Mouse (Mus musculus): ENCODE measurements around the gene Mpv17l2.

- TF ChIP-seq CTCF (IDR thresholded peaks at IDR 0.05; ENCODE audit: low read depth, low read length) = no peak
- TF ChIP-seq POLR2A (IDR thresholded peaks at IDR 0.05; ENCODE audit: insufficient read depth, low read length) = no peak
- TF ChIP-seq EP300 (IDR thresholded peaks at IDR 0.05; ENCODE audit: insufficient read depth, low read depth, low read length) = no peak
These were observed 50.5 kb downstream of the Mpv17l2 start for GRCm38 (mm10) chr8:70710296-70710695.

All from ES-Bruce4 (cell line).